Mouse (Mus musculus): Measurements from ENCODE around the gene Spats2l.
A peak's percentile ranks its signal among the peaks of the same experiment; 100 is the strongest.

GRCm38 (mm10) chr1:57775496-57775790 lies 1.5 kb downstream of the Spats2l start:
- TF ChIP-seq POLR2A (IDR thresholded peaks at IDR 0.05; ENCODE audit: borderline replicate concordance, extremely low read depth, low read depth, low read length) (0 out of 2 replicates have a peak, but pooled peaks have one; percentile 9), CTCF (IDR thresholded peaks at IDR 0.05; ENCODE audit: insufficient read depth, low read length) (no peak)

Data from lung, adult 2 months (tissue).